Mouse (Mus musculus) limb, embryonic 13.5 days (tissue): ENCODE measurements around the gene Mdh1. TPM values are rescaled to one million over a fixed set of nuclear protein-coding genes. Genes with fewer than 3 reads are reported as not detected.

Experiments used
- ATAC-seq: fragments of 200-750 bp; cut with Nextera tagmentation; 2 replicates; pipeline ENCODE4 v1.8.0; 2017; ENCODE audit warnings: low read depth, moderate number of reproducible peaks, moderate TSS enrichment; ENCODE audit not compliant: low FRiP score
- H3K27ac ChIP-seq: fragments of 300-500 bp; sonication (generic); 2 replicates; pipeline ENCODE4 v1.5.1; 2015; ENCODE audit warnings: inconsistent platforms, mild to moderate bottlenecking, moderate library complexity
- H3K27me3 ChIP-seq: fragments of 300-500 bp; sonication (generic); 2 replicates; pipeline ENCODE4 v1.6.1; 2015; ENCODE audit warnings: mild to moderate bottlenecking, inconsistent platforms
- H3K36me3 ChIP-seq: fragments of 300-500 bp; sonication (generic); 2 replicates; pipeline ENCODE4 v1.6.1; 2015; ENCODE audit warnings: inconsistent platforms, mild to moderate bottlenecking, moderate library complexity
- H3K4me1 ChIP-seq: fragments of 300-500 bp; sonication (generic); 2 replicates; pipeline ENCODE4 v1.6.1; 2015; ENCODE audit warnings: inconsistent platforms
- H3K4me2 ChIP-seq: fragments of 300-500 bp; sonication (generic); replicated peaks from 2 replicates; pipeline ENCODE4 v1.6.1; 2015; ENCODE audit warnings: inconsistent platforms, mild to moderate bottlenecking, moderate library complexity
- H3K4me3 ChIP-seq: fragments of 300-500 bp; sonication (generic); 2 replicates; pipeline ENCODE4 v1.5.1; 2015; ENCODE audit warnings: moderate library complexity, mild to moderate bottlenecking, inconsistent platforms
- H3K9ac ChIP-seq: fragments of 300-500 bp; sonication (generic); 2 replicates; pipeline ENCODE4 v1.6.1; 2015; ENCODE audit warnings: mild to moderate bottlenecking, inconsistent platforms
- H3K9me3 ChIP-seq: fragments of 300-500 bp; sonication (generic); 2 replicates; pipeline ENCODE4 v1.6.1; 2016; ENCODE audit warnings: inconsistent platforms
- WGBS: fragments of 180-500 bp; shearing (Covaris S2); methylation state at CpG from one replicate; pipeline ENCODE4 v1.1.7; 2015; 5-methylcytosine and 5-hydroxymethylcytosine counted together
- polyA plus RNA-seq: library from polyadenylated mRNA; unstranded; fragments of >200 nt; fragmentation: Nextera tagmentation; extraction: Ambion mirVana; gene quantifications from 2 replicates; pipeline ENCODE4 v1.2.1, GENCODE M21; 2015

Gene Mdh1
- polyA plus RNA-seq, 1 experiment from 2014 or later: 374 TPM

DNA sequence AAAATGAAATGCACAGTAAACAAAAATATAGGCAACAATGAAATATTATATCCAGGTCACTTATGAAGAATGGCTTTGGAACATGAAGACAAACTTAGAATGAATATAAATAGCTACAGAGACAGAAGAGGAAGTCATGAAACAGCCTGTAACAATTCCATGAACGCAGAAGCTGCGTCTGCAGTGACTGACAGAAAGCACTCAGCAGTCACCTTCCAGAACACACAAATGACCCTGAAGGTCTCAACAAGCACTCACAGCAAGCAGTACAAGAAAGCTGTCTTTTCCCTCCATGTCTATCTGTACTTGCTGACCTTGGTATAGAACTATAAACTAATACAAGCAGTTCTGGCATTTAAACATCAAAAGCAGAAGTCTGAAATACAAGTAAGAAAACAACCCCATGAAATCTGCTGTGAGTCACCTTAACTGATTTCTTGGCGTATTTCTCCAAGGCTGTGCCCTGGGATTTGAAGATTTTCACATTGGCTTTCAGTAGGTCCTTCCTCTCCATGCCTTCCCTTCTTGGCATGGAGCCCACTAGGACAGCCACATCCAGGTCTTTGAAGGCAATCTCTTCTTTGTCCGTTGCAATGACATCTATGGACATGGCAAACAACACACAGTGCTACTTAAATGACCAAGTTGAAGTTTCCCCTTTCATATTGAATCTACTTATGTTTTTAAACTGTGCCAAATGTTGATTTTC, 8.4 kb downstream of the Mdh1 start:
- H3K9ac ChIP-seq: no peak overlapping the region
- H3K4me2 ChIP-seq: no peak overlapping the region
- peaks cover 56% of the 10 kb centered on the region for H3K36me3 ChIP-seq
- no peaks in the 10 kb centered on the region for H3K27me3 ChIP-seq
- H3K4me1 ChIP-seq: peaks cover 9% of the 10 kb centered on the region; the same call in 1 of the 2 replicates
- H3K27ac ChIP-seq: no peak overlapping the region
- H3K4me3 ChIP-seq: no peak overlapping the region
- H3K9me3 ChIP-seq: no peaks in the 10 kb centered on the region
- 78% methylated on average over 4 of the region's 4 CpGs for WGBS
- ATAC-seq: no peak

DNA sequence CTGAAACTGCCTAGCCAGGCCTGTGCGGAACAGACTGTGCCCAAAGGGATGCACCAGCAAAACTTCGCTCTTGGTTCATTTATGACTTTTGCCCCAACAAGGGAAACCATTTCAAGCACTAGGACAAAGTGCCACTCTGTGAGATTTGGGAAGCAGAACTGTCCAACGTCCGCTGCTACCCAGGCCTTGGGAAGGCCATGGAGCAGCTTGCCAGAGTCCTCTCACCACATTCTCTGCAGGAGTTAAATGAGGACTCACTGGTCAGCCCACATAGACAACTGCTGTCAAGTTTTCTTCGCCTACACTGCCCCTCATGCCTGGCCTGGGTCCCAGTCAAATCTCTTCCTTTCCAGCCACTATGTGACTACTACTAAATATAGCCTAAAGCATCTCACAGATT, 10.8 kb downstream of the Mdh1 start:
- H3K27me3 ChIP-seq: no peaks in the 10 kb centered on the region
- H3K4me2 ChIP-seq: no peak overlapping the region
- no peaks in the 10 kb centered on the region for H3K9me3 ChIP-seq
- no peak overlapping the region for H3K27ac ChIP-seq
- 89% methylated on average over 5 of the region's 5 CpGs for WGBS
- peaks cover 71% of the 10 kb centered on the region for H3K36me3 ChIP-seq
- no peak overlapping the region for H3K9ac ChIP-seq
- H3K4me1 ChIP-seq: peaks cover 2% of the 10 kb centered on the region; the same call in 1 of the 2 replicates
- ATAC-seq: no peak
- no peak overlapping the region for H3K4me3 ChIP-seq

DNA sequence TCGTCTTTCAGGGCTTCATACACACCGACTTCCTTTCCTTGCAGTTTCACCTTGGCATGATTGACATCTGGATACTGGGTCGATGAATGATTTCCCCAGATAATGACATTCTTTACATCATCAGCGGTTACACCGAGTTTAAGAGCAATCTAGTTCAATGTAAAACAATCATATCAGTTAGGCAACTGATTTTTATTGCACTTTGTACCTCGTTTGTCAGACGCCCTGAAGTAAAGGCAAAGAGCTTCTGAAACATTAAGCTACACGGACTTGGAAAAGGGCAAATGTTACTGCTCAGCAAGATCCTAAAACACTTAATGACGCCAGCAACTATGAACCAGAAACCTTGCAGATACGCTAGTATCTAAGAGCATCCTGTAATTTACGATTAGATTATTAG, 12.4 kb downstream of the Mdh1 start:
- no peak overlapping the region for H3K4me3 ChIP-seq
- ATAC-seq: no peak
- H3K9me3 ChIP-seq: no peaks in the 10 kb centered on the region
- no peaks in the 10 kb centered on the region for H3K4me1 ChIP-seq
- WGBS: 76% methylated on average over 11 of the region's 11 CpGs
- no peaks in the 10 kb centered on the region for H3K27me3 ChIP-seq
- no peak overlapping the region for H3K9ac ChIP-seq
- no peak overlapping the region for H3K4me2 ChIP-seq
- no peak overlapping the region for H3K27ac ChIP-seq
- H3K36me3 ChIP-seq: peaks cover 69% of the 10 kb centered on the region

DNA sequence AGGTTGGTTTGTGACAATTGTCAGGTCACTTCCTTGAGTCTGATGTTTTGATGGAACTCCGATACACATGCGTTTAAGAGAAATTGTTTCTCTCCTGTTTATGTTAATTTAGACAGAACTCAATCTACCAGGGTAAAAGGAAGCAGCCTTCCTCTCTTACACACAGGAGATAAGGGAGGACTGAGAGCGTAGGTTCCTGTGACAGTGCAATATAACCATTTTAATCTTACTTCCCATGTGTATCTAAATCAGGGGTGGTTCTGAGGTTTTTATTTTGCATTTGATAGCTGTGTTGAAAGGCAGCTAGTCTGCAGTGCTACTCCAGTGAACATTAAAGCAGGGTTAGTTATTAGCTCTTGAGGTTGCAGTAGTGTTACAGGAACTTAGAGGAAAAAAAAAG, 20.1 kb downstream of the Mdh1 start:
- WGBS: 89% methylated on average over 3 of the region's 3 CpGs
- Histone ChIP-seq H3K36me3 (peaks cover 12% of the 10 kb centered on the region), H3K4me3 (no peak overlapping the region), H3K9me3 (no peaks in the 10 kb centered on the region), H3K4me2 (no peak overlapping the region), H3K9ac (no peak overlapping the region), H3K27me3 (no peaks in the 10 kb centered on the region), H3K27ac (no peak overlapping the region), H3K4me1 (no peaks in the 10 kb centered on the region)
- ATAC-seq: no peak

DNA sequence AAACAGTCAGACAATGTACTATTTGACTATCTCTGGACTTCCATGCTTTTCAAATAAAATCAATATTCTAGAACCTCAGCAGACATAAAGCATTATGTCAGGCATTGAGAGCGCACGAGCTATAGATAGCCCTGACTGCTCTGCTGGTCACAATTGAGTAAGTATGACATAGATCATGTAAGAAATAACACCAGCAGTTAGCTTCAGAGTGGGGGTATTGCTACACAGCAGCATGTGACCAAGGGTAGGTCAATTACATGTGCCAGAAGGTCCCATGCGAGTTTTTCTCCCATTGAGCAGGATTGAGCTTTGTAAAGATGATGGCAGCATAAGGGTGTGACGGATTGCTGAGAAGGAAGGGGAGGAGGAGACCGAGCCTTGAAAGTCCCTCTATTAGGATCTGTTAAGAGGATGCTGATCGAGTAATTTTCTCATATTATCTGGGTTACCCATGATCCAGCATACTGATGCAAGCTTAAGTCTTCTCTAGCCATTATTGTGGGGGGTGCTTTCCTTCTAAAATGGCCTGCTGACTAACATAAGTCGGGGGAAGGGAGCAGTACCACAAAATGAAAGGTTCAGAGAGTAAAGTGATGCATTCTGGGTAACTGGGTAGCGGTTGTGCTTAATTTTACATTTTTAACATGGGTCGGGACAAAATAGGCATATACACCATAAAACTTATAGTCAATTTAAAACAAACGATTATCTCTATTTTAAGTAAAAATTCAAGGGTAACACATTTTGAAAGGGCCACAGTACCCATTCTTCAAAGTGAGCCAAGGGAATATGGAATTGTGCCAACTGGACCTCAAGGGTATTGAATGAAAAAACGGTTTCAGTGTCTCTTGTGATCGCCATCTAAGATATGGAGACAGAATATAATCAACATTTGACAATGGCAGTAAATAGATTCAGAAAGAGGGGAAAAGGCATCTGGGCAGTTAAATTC, 21.7 kb downstream of the Mdh1 start:
- H3K27ac ChIP-seq: no peak overlapping the region
- 89% methylated on average over 12 of the region's 12 CpGs for WGBS
- no peak overlapping the region for H3K4me2 ChIP-seq
- no peaks in the 10 kb centered on the region for H3K27me3 ChIP-seq
- no peak for ATAC-seq
- H3K9ac ChIP-seq: no peak overlapping the region
- H3K4me3 ChIP-seq: no peak overlapping the region
- H3K4me1 ChIP-seq: no peaks in the 10 kb centered on the region
- H3K9me3 ChIP-seq: no peaks in the 10 kb centered on the region
- peaks cover 3% of the 10 kb centered on the region; the same call in 1 of the 2 replicates for H3K36me3 ChIP-seq

DNA sequence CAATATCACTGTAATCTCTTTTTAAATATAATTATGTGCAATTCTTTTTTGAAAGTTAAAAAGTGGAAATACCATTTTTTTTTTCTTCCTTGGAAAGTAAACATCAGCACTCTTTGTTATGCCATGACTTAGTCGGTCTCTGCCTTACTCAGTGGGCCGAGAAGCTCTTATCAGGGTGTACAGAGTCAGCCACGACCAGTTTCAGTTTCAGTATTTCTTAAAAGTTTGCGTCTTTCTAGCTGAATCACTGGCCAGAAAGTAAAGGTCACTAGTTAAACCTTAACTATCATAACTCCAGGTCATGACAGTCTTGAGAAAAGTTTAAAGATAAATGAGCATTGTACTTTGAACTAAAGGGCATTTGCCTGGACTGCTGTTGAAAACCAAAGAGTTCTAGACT, 22.4 kb downstream of the Mdh1 start:
- ATAC-seq: no peak
- no peaks in the 10 kb centered on the region for H3K9me3 ChIP-seq
- no peak overlapping the region for H3K27ac ChIP-seq
- no peak overlapping the region for H3K9ac ChIP-seq
- H3K4me1 ChIP-seq: no peaks in the 10 kb centered on the region
- H3K27me3 ChIP-seq: no peaks in the 10 kb centered on the region
- 92% methylated on average over 4 of the region's 4 CpGs for WGBS
- no peaks in the 10 kb centered on the region for H3K36me3 ChIP-seq
- no peak overlapping the region for H3K4me3 ChIP-seq
- no peak overlapping the region for H3K4me2 ChIP-seq

DNA sequence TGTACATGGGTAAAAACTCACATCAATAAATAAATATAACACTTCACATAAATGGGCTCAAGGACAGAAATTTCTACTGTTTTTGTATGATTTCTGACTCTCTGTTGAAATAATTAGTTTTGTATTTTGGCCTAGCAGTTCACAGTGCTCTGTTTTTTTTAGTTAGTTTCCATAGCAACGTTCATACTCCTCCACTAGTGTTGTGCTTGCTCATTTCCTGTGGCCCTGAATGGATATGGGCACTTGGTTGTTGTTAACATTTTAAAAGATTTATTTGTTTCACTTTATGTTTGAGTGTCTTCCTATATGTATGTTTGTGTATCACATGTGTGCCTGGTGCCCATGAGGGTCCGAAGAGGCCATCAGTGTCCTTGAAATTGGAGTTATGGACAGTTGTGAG, 23.1 kb downstream of the Mdh1 start:
- Histone ChIP-seq H3K4me1 (no peaks in the 10 kb centered on the region), H3K36me3 (no peaks in the 10 kb centered on the region), H3K4me3 (no peak overlapping the region), H3K9ac (no peak overlapping the region), H3K27ac (no peak overlapping the region), H3K9me3 (no peaks in the 10 kb centered on the region), H3K27me3 (no peaks in the 10 kb centered on the region), H3K4me2 (no peak overlapping the region)
- ATAC-seq: no peak
- 86% methylated on average over 2 of the region's 2 CpGs for whole genome bisulfite sequencing

DNA sequence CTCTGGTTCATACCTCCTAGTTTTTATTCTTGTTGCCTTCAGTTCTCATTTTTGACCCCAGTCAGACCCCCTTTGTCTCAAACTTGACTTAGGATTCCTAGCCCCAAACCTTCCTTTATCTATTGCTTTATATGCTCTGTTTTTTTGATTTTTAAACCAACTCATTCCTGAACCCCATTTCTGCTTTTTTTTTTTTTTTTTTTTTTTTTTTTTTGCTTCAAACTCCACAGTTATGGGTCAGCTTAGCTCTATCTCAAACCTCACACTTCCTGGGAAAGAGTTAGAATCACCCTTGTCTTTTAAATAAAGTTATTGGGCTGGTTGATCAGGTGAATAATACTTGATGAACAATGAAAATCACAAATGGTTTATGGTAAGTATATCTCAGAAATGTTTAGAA, 24.6 kb downstream of the Mdh1 start:
- no peak for ATAC-seq
- H3K36me3 ChIP-seq: no peaks in the 10 kb centered on the region
- H3K27ac ChIP-seq: no peak overlapping the region
- H3K9ac ChIP-seq: no peak overlapping the region
- no peak overlapping the region for H3K4me3 ChIP-seq
- no peaks in the 10 kb centered on the region for H3K27me3 ChIP-seq
- no peaks in the 10 kb centered on the region for H3K4me1 ChIP-seq
- no peak overlapping the region for H3K4me2 ChIP-seq
- no peaks in the 10 kb centered on the region for H3K9me3 ChIP-seq

DNA sequence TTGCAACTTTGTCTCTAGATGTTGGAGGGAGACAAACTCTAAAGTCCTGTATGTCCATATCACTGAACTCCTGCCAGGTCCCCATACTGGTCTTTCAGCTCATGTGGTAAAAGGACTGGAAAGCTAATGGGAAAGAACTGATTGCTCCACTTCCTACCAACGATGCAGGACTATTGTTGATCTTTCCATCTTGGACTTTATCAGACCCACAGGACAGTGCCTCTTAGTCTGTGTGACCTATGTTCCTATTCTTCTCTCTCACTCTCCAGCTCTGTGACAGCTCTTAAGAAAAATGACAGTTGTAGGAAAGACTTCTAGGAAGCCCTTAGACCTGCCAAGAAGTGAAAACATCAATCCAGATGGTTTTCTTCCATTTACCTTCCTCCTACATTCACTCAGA, 25.5 kb downstream of the Mdh1 start:
- no peak overlapping the region for H3K9ac ChIP-seq
- WGBS: 66% methylated on average over 1 of the region's 1 CpGs
- H3K4me2 ChIP-seq: no peak overlapping the region
- no peak for ATAC-seq
- no peaks in the 10 kb centered on the region for H3K4me1 ChIP-seq
- no peak overlapping the region for H3K27ac ChIP-seq
- H3K4me3 ChIP-seq: no peak overlapping the region
- H3K27me3 ChIP-seq: no peaks in the 10 kb centered on the region
- H3K36me3 ChIP-seq: no peaks in the 10 kb centered on the region
- no peaks in the 10 kb centered on the region for H3K9me3 ChIP-seq

DNA sequence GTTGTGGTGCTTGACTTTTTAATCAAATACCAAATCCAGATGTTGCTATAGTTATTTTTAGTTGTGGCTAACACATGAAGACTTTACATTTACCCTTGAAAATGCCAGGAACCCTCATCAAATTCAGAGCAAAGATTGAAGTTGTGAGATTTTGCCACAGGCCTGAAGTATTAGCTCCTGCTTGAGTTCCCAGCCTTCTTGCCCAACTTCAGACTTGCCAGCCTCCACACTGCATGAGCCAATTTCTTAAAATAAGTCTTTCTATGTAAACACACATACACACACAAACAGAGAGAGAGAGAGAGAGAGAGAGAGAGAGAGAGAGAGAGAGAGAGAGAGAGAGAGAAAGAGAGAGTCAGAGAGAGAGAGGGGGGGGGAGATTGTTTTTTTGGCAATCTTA, 26.2 kb downstream of the Mdh1 start:
- H3K4me3 ChIP-seq: no peak overlapping the region
- H3K9ac ChIP-seq: no peak overlapping the region
- no peaks in the 10 kb centered on the region for H3K27me3 ChIP-seq
- ATAC-seq: no peak
- H3K36me3 ChIP-seq: no peaks in the 10 kb centered on the region
- no peak overlapping the region for H3K4me2 ChIP-seq
- H3K27ac ChIP-seq: no peak overlapping the region
- no peaks in the 10 kb centered on the region for H3K4me1 ChIP-seq
- H3K9me3 ChIP-seq: no peaks in the 10 kb centered on the region

DNA sequence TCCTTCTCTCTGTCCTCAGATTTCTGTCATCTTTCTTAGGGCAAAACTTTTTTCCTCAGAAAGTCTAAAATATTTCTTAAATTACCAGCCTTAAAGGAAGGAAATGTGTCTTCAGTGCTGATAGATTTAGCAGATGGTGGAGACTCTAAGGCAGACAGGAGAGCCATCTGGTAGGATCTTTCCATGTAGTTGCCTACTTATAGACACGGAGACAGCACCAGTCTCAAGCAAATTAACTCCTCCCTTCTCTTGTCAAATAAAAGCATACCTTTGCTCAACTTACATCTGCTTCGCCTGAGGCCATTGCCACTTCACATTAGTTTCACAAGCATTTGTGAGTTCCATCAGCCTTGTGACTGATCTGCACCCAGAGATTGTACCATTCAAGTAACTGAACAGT, 27.1 kb downstream of the Mdh1 start:
- Histone ChIP-seq H3K4me2 (no peak overlapping the region), H3K9me3 (no peaks in the 10 kb centered on the region), H3K27ac (no peak overlapping the region), H3K9ac (no peak overlapping the region), H3K4me1 (no peaks in the 10 kb centered on the region), H3K27me3 (no peaks in the 10 kb centered on the region), H3K36me3 (no peaks in the 10 kb centered on the region), H3K4me3 (no peak overlapping the region)
- 55% methylated on average over 2 of the region's 2 CpGs for WGBS
- no peak for ATAC-seq

DNA sequence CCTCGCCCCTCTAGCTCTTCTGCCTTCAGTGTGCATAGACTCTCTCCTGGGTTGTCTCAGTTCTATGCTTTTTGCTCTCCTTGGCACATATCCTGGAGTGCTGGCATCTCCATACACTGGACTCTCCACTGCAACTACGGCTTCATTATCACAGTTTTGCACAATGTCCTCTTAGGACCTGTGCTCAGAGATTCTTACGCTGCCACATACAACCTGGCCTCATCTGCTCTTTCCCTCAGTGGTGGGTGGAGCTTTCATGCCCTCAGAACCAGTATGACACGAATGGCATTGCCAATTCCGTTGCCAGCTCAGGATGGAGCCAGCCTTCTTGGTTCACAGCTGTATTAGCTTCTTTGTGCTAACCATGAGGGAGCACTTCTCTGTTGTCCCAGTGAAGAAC, 29.4 kb downstream of the Mdh1 start:
- Histone ChIP-seq H3K4me3 (no peak overlapping the region), H3K36me3 (no peaks in the 10 kb centered on the region), H3K4me1 (no peaks in the 10 kb centered on the region), H3K27ac (no peak overlapping the region), H3K27me3 (no peaks in the 10 kb centered on the region), H3K9ac (no peak overlapping the region), H3K9me3 (no peaks in the 10 kb centered on the region), H3K4me2 (no peak overlapping the region)
- ATAC-seq: no peak
- 74% methylated on average over 5 of the region's 5 CpGs for WGBS
